Mouse (Mus musculus) heart, embryonic 14.5 days (tissue): ENCODE data around the gene Rdh1. TPM values are rescaled to one million over a fixed set of nuclear protein-coding genes. Genes with fewer than 3 reads are reported as not detected.
"Not testable (repeated sequence)": the region's sequence is repeated elsewhere in the genome, so short reads cannot be mapped to it uniquely, and the experiment has no call there.

Source experiments
- ATAC-seq: fragments of 200-750 bp; cut with Nextera tagmentation; 2 replicates; pipeline ENCODE4 v1.8.0; 2017; ENCODE audit warnings: low read depth, moderate TSS enrichment; ENCODE audit not compliant: insufficient number of reproducible peaks, insufficient read depth, low FRiP score
- H3K27ac ChIP-seq, 2 experiments: fragments of 200-500 bp in 1 of 2; fragments of 300-500 bp in 1 of 2; sonication (generic) in 1 of 2; replicated peaks in 1 of 2; 2 replicates each; pipeline ENCODE4 v1.5.1; 2012 to 2014; ENCODE audit warnings: low read depth in 2 of 2, low read length in 2 of 2, control low read depth in 1 of 2, mild to moderate bottlenecking in 1 of 2, mixed read lengths in 1 of 2; ENCODE audit not compliant: control insufficient read depth in 1 of 2, insufficient read depth in 1 of 2
- H3K27me3 ChIP-seq: fragments of 300-500 bp; sonication (generic); 2 replicates; pipeline ENCODE4 v1.6.1; 2014; ENCODE audit warnings: mild to moderate bottlenecking, low read length, control low read depth; ENCODE audit not compliant: control insufficient read depth, insufficient read depth
- H3K36me3 ChIP-seq: fragments of 300-500 bp; sonication (generic); 2 replicates; pipeline ENCODE4 v1.6.1; 2014; ENCODE audit warnings: mild to moderate bottlenecking, control low read depth, low read length, mixed read lengths; ENCODE audit not compliant: control insufficient read depth, insufficient read depth
- H3K4me1 ChIP-seq, 2 experiments: fragments of 200-500 bp in 1 of 2; fragments of 300-500 bp in 1 of 2; sonication (generic) in 1 of 2; 2 replicates each; pipeline ENCODE4 v1.6.1; 2012 to 2014; ENCODE audit warnings: low read length in 2 of 2, control low read depth in 1 of 2, mixed read lengths in 1 of 2; ENCODE audit not compliant: control insufficient read depth in 2 of 2, insufficient read depth in 2 of 2
- H3K4me2 ChIP-seq: fragments of 300-500 bp; sonication (generic); 2 replicates; pipeline ENCODE4 v1.6.1; 2014; ENCODE audit warnings: mild to moderate bottlenecking, low read length
- H3K4me3 ChIP-seq, 2 experiments: fragments of 200-500 bp in 1 of 2; fragments of 300-500 bp in 1 of 2; sonication (generic) in 1 of 2; 2 replicates each; pipeline ENCODE4 v1.5.1; 2012 to 2014; ENCODE audit warnings: low read length in 2 of 2, mild to moderate bottlenecking in 2 of 2, control low read depth in 1 of 2, low read depth in 1 of 2, moderate library complexity in 1 of 2; ENCODE audit not compliant: control insufficient read depth in 1 of 2, insufficient read depth in 1 of 2
- H3K9ac ChIP-seq: fragments of 300-500 bp; sonication (generic); 2 replicates; pipeline ENCODE4 v1.6.1; 2014; ENCODE audit warnings: mild to moderate bottlenecking, low read length
- H3K9me3 ChIP-seq: fragments of 300-500 bp; sonication (generic); 2 replicates; pipeline ENCODE4 v1.6.1; 2016; ENCODE audit warnings: low read length, control low read depth; ENCODE audit not compliant: control insufficient read depth
- WGBS: fragments of 180-500 bp; shearing (Covaris S2); extraction: QIAGEN DNeasy Blood & Tissue Kit; methylation state at CpG from one replicate; pipeline ENCODE4 v1.1.7; 2014; 5-methylcytosine and 5-hydroxymethylcytosine counted together
- polyA plus RNA-seq: library from polyadenylated mRNA; unstranded; fragments of >200 nt; fragmentation: Nextera tagmentation; extraction: Ambion mirVana; gene quantifications from 2 replicates; pipeline ENCODE4 v1.2.1, GENCODE M21; 2014

Gene Rdh1
- polyA plus RNA-seq, 1 experiment from 2014 or later, result not detected

GRCm38 (mm10) chr10:127750136-127750777, 9.3 kb upstream of the Rdh1 start:
- peak overlapping the region; percentile 71 for H3K9ac ChIP-seq

DNA sequence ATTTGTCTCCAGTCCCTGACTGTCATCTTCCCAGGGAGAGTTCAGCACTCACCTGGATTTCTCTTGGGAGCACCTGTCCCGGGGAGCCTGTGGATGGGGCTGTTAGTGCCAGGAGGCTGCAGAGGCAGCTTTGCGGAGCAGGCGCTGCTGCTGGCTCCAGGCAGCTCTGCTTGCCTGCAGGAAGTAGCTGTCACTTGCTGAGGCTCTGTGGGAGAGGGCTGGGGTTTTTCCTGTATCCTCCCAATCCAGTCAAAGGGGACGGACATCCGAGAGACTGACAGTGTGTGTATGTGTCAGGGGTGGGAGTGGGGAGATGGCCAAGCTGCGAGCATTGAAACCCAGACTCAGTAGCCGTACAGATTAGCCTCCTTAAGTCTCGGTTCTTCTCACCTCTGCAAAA, 8.0 kb upstream of the Rdh1 start, which contains the start of gene Gpr182:
Gene Gpr182, minus strand, starts transcription at position 185 of the 400 bp plus-strand sequence.
- peak; percentile 28; the same call in 1 of the 2 replicates for ATAC-seq
- Histone ChIP-seq H3K9me3 (no peaks in the 10 kb centered on the region), H3K9ac (peak within 1 kb of the TSS; percentile 71), H3K36me3 (peaks cover 24% of the 10 kb centered on the region), H3K27me3 (no peaks in the 10 kb centered on the region), H3K27ac (peak within 1 kb of the TSS; percentile 4 to 75; a peak in 3 of 4 replicates), H3K4me2 (peak within 1 kb of the TSS; percentile 64), H3K4me3 (peak within 1 kb of the TSS; percentile 31 to 40), H3K4me1 (peaks cover 14 to 21% of the 10 kb centered on the region in 2 experiments; a peak in 3 of 4 replicates)
- 32% methylated on average over 8 of the region's 8 CpGs for WGBS

More at GRCm38 (mm10) chr10:127750136-127750777, 9.3 kb upstream of the Rdh1 start:
- Histone ChIP-seq H3K4me1 (peaks cover 6 to 15% of the 10 kb centered on the region in 2 experiments; a peak in 3 of 4 replicates), H3K27me3 (no peaks in the 10 kb centered on the region), H3K9me3 (no peaks in the 10 kb centered on the region), H3K36me3 (peaks cover 35% of the 10 kb centered on the region), H3K4me3 (peak overlapping the region; percentile 31 to 40), H3K4me2 (peak overlapping the region; percentile 64), H3K27ac (peak overlapping the region; percentile 47 to 75)
- no peak for ATAC-seq
- 44% methylated on average over 24 of the region's 24 CpGs for WGBS

GRCm38 (mm10) chr10:127754566-127755166, 4.9 kb upstream of the Rdh1 start:
- Histone ChIP-seq H3K27ac (peak overlapping the region; percentile 36 to 79; a peak in 3 of 4 replicates), H3K9me3 (no peaks in the 10 kb centered on the region), H3K4me3 (no peak overlapping the region), H3K4me2 (no peak overlapping the region), H3K36me3 (no peaks in the 10 kb centered on the region), H3K9ac (no peak overlapping the region), H3K4me1 (peaks cover 11 to 13% of the 10 kb centered on the region in 2 experiments; a peak in 3 of 4 replicates), H3K27me3 (no peaks in the 10 kb centered on the region)
- 66% methylated on average over 6 of the region's 6 CpGs for WGBS
- 0 out of 2 replicates have a peak, but pooled peaks have one; percentile 22 for ATAC-seq

GRCm38 (mm10) chr10:127755246-127755645, 4.3 kb upstream of the Rdh1 start:
- H3K4me3 ChIP-seq, result no peak overlapping the region
- ATAC-seq, result no peak
- H3K27me3 ChIP-seq, result no peaks in the 10 kb centered on the region
- peaks cover 7 to 13% of the 10 kb centered on the region in 2 experiments; a peak in 3 of 4 replicates for H3K4me1 ChIP-seq
- peak overlapping the region; percentile 35 to 79; a peak in 3 of 4 replicates for H3K27ac ChIP-seq
- 37% methylated on average over 3 of the region's 3 CpGs for WGBS
- H3K9ac ChIP-seq, result no peak overlapping the region
- H3K36me3 ChIP-seq, result no peaks in the 10 kb centered on the region
- no peaks in the 10 kb centered on the region for H3K9me3 ChIP-seq
- peak overlapping the region; percentile 61; the same call in 1 of the 2 replicates for H3K4me2 ChIP-seq

DNA sequence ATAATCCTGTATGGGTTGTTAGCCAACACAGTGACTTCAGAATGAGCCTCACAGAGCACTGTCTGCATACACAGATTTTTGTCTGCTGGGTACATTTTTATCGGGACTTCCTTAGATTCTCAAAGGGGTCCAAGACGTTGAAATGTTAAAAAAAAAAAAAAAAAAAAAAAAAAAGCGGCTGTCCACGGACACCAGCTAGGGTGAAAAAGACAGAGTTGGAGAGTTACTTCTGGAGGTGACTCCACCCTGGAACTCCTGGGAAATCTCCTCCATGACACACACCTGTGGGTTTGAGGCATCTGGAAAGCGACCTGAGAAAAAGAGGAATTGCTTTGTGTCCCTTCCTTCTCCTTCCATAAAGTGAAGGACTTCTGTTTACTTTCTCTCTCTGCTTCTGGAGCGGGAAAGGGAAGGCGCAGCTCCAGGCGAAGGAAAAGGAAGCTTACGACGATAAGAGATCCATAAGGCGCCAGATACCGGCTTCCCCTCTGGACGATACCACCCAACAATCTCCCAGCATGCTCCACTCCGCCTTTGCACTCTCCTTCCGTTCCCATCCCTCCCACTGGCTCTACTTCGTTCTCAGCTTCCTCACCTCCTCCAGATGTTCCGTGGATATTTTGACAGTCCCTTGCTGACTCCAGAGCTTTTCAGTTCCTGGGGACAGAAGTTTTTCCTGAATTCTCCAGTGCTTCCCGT, 3.6 kb upstream of the Rdh1 start:
- no peaks in the 10 kb centered on the region for H3K36me3 ChIP-seq
- peak overlapping the region; percentile 61 for H3K4me2 ChIP-seq
- H3K4me1 ChIP-seq, result peaks cover 7 to 13% of the 10 kb centered on the region in 2 experiments; a peak in 3 of 4 replicates
- H3K4me3 ChIP-seq, result peak overlapping the region; percentile 18 to 29
- peak overlapping the region; percentile 69 to 79 for H3K27ac ChIP-seq
- no peaks in the 10 kb centered on the region for H3K27me3 ChIP-seq
- WGBS, result 12% methylated on average over 16 of the region's 18 CpGs
- peak overlapping the region; percentile 50 for H3K9ac ChIP-seq
- ATAC-seq, result peak; percentile 28
- H3K9me3 ChIP-seq, result no peaks in the 10 kb centered on the region

- WGBS, result 82% methylated on average over 10 of the region's 10 CpGs
- not testable (repeated sequence) for H3K9ac ChIP-seq, H3K4me3 ChIP-seq, H3K9me3 ChIP-seq, H3K36me3 ChIP-seq, H3K4me1 ChIP-seq, H3K4me2 ChIP-seq, H3K27me3 ChIP-seq, H3K27ac ChIP-seq, ATAC-seq
Observed at GRCm38 (mm10) chr10:127762926-127763325, 3.4 kb downstream of the Rdh1 start.

GRCm38 (mm10) chr10:127763914-127764680, 4.6 kb downstream of the Rdh1 start:
- no peak for ATAC-seq
- Histone ChIP-seq H3K4me1 (no peaks in the 10 kb centered on the region), H3K27me3 (no peaks in the 10 kb centered on the region), H3K4me3 (no peak overlapping the region), H3K36me3 (no peaks in the 10 kb centered on the region), H3K9ac (no peak overlapping the region), H3K4me2 (no peak overlapping the region), H3K9me3 (no peaks in the 10 kb centered on the region), H3K27ac (no peak overlapping the region)
- WGBS, result 65% methylated on average over 12 of the region's 12 CpGs
